Mouse (Mus musculus) brain, embryonic 14.5 days (tissue): ENCODE data around the gene Fxyd4. TPM values are rescaled to one million over a fixed set of nuclear protein-coding genes. Genes with fewer than 3 reads are reported as not detected.

Experiments
- DNase-seq: peaks from one replicate; pipeline ENCODE4 v3.0.0-alpha.2; 2011; ENCODE audit warnings: low read depth
- CTCF ChIP-seq: fragments of 200-500 bp; IDR thresholded peaks from 2 replicates; pipeline ENCODE4 v1.5.1; 2012; ENCODE audit warnings: inconsistent platforms, mild to moderate bottlenecking, moderate library complexity, borderline replicate concordance; ENCODE audit not compliant: insufficient read depth, insufficient read length; ENCODE audit errors: extremely low read depth
- POLR2A ChIP-seq: fragments of 200-500 bp; IDR thresholded peaks from 2 replicates; pipeline ENCODE4 v1.6.1; 2012; ENCODE audit warnings: mild to moderate bottlenecking, inconsistent platforms, borderline replicate concordance; ENCODE audit not compliant: poor library complexity, insufficient read depth, insufficient read length, severe bottlenecking; ENCODE audit errors: extremely low read depth
- polyA plus RNA-seq: library from polyadenylated mRNA; depleted of rRNA; stranded (reverse); fragments of >200 nt; gene quantifications from 2 replicates; pipeline ENCODE4 v1.2.3, GENCODE M21; 2012

The Fxyd4 gene
- polyA plus RNA-seq, 1 experiment, result not detected

DNA sequence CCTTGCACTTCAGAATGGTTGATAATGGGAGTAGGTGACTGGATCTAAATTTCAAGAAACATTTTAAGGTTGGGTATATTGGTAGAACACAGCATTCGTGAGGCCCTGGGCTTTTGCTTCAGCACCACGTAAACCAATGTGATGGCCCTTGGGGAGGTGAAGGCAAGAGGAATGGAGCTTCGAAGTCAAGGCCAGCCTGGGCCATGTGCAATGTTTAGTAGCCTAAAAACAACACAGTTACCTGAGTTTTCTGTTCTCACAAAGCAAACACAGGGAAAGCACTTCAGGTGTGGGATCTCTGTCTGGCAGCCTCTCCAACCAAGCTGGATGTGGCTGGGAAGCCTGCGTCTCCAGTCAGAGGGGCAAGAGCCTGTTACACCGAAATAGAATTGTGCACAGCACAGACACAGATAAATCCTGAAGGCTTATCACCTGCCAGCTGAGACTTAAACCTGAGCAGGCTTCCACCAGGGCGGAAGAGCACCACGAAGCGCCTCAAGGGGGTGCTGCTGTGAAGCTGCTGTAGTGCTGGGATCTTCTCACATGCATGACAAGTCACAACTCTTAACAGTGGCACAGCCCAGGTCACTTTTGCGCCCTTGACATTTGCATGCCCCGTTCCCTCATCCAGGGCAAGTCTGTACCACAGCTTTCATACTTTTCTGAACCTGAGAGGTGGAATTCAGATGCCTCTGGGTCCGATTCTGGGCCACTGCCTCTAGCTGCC lies 5.0 kb downstream of the Fxyd4 start:
- peak; percentile 30 for DNase-seq
- TF ChIP-seq POLR2A (no peak), CTCF (peak; percentile 39; the same call in 1 of the 2 replicates)

DNA sequence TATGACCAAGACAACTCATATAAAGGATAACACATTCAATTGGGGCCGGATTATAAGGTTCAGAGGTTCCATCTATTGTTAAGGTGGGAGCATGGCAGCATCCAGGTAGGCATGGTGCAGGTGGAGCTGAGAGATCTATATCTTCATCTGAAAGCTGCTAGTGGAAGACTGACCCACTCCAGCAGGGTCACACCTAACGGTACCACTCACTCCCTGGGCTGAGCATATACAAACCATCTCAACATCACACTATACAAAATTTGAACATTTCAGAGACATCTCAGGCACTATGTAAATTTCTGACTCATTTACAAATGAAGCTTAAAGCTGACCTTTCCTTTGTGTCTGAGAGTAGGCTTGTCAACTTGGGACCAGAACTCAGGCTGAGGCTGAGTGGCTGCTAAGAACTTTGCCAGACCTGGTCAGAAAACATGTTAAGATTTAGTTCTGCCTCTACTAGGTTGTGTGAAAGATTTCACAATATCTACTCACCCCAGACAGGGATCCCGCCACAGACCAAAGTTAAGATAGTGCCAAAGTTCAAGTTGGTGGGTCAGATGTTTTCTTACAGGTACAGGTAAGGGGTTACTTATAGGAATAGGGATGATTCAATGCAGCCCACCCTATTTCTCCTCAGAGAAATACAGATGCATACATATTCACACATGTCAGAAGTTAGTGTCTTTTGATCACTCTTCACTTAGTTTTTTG lies 7.4 kb downstream of the Fxyd4 start:
- DNase-seq, result no peak
- no peak for TF ChIP-seq CTCF
- TF ChIP-seq POLR2A, result no peak

DNA sequence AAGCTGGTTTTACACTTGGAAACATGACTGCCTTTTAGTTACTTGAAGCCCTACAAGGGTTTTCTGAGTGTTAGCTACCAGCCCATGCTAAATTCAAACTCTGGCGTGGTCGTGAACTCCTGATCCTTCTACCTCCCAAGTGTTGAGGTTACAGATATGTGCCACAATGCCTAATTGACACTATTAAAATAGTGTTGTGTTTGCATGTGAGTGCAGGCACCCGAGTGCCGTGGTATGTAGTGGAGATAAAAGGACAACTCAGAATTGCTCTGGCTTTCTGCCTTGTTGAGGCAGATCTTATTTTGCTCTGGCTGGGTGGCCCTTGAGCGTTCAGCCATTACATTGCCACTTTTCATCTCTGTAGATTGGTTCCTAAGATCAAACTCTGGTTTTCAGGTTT lies 8.7 kb downstream of the Fxyd4 start:
- TF ChIP-seq POLR2A (no peak), CTCF (no peak)

DNA sequence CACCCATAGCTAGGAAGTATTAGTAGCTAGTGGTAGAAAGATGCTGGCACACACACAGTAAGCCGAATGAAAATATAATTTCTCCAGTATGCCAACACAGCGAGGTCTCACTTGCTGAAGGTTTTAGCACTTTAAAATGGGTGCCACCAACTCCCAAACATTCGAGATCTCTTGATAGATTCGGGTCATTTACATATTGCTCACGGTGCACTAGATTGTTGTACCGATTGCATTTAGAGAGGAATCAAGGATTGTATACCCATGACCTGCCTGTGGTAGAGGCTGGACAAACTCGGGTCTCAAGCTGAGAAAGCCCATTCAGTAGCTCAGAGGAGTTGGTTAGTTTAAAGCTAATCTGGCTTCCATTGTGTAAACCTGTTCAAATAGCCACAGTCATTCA lies 9.5 kb downstream of the Fxyd4 start:
- no peak for DNase-seq
- TF ChIP-seq CTCF (no peak), POLR2A (no peak)

More for the DNA sequence above, 8.7 kb downstream of the Fxyd4 start:
- DNase-seq, result no peak

DNA sequence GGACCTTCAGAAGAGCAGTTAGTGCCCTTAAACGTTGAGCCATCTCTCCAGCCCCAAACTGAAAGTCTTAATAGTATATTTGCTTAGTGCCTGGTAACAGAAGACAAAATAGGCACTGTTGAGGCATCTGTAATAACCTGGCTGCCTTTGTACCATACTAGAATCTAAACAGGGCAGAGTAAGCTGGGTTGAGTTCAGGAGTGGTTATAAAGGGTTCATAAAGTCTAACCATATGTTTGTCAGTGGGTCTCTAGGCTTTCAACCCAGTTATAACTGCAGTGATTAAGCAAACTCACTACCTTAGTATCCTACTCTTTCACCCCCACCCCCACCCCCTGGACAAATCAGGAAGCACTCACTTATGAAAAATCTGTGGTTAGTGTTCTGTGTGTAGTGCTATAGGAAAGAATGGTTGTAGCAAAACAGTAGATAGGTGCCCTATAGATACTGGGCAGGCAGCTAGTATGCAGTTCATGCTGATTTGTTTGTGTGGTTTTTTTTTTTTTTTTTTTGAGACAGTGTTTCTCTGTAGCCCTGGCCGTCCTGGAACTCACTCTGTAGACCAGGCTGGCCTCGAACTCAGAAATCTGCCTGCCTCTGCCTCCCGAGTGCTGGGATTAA lies 10.5 kb downstream of the Fxyd4 start:
- TF ChIP-seq POLR2A (no peak), CTCF (no peak)
- no peak for DNase-seq

DNA sequence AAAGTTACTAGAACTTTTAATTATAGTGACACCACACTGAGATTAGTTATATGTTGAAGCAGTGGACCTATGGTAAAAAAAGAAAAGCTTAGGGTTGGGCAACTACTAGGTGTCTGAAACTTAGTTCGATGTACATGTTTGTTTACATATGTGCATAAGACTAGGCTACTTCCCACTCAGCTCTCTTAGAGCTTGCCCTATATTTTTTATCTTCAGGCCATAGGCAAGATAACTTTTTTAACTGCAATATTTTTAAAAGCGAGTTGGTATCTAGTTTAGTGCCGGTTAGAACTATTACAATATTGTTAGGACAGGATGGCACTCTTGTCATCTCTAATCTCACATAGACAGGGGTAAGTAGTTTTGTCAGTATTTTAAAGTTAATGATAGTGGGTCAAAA lies 15.5 kb downstream of the Fxyd4 start:
- TF ChIP-seq POLR2A (no peak), CTCF (no peak)
- no peak for DNase-seq

DNA sequence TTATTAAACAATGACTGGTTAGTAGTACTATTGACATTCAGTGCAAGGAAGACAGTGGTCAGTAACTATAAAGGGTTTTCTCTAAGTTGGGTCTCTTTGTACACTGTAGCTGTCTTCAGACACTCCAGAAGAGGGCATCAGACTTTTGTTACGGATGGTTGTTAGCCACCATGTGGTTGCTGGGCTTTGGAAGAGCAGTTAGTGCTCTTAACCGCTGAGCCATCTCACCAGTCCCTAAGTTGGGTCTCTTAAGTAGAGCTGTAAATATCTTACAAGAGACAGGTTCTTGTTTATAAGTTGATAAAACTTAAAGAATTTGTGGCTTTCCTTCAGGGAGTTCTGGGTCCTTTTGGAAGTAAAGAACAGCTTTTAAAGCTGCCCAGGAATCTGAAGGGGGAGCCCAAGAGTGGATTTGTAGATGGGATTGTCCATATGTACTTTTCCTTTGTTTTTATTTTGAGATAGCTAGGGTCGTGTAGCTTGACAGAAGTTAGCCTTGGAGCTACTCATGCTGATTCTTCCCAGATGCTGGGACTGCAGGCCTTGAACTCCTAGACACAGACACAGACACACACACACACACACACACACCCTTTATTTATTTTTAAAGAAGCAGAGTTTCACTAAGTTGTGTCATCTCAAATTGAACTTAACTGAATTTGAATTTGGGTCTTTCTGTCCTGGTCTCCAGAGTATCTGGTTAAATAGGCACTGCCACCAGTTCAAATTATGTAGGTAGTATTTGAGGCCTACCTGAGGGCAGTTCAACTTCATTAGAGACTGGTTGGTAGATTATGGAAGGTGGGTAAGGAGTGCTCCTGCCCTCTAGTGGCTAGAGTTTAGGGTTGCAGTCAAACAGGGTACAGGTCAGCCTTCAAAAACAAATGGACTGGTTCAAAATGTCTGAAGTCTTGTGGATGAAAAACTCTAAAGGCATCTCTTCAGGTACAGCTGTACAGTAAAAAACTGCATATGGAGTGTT lies 16.5 kb downstream of the Fxyd4 start:
- peak; percentile 75; the same call in 1 of the 2 replicates for TF ChIP-seq CTCF
- no peak for TF ChIP-seq POLR2A
- peak; percentile 61 for DNase-seq

DNA sequence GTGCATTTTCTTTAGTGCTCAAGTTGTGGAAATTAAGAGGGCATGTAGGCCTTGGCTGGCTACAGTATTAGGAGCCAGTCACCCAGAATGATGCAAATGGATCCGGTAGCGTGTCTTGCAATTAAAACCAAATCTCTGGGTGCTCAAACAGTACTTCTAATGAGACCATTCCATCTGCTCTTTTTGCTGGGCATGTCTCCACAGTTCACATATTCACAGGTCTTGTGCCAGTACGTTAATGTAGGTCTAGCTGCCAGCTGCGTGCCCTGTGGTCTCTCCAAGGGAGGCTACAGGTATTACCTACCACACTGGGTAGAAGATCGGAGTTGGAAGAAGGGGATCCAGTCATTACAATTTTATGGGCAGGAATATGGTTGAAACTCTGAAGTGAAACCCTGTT lies 19.4 kb downstream of the Fxyd4 start:
- peak; percentile 77 for DNase-seq
- TF ChIP-seq POLR2A (no peak), CTCF (no peak)

DNA sequence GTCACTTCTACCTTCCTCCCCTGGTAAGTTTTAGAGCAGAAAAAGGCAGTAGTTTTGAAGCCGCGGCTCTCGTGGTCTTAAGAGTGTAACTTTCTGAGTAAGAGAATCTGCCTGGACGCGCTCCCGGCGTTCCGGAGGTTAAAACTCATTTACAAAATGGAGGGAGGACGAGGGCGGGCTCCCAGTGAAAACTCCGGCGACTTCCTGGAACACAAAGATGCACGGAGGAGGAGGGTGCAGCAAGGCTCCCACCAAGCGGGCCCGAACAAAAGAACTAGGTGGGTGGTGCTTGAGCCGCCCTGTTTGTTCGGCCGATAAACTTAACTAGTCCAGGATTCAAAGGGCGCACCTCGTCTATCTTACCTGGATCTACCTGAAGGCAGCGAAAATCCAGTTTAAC lies 19.9 kb downstream of the Fxyd4 start:
- DNase-seq, result peak; percentile 82
- TF ChIP-seq CTCF (no peak), POLR2A (no peak)

DNA sequence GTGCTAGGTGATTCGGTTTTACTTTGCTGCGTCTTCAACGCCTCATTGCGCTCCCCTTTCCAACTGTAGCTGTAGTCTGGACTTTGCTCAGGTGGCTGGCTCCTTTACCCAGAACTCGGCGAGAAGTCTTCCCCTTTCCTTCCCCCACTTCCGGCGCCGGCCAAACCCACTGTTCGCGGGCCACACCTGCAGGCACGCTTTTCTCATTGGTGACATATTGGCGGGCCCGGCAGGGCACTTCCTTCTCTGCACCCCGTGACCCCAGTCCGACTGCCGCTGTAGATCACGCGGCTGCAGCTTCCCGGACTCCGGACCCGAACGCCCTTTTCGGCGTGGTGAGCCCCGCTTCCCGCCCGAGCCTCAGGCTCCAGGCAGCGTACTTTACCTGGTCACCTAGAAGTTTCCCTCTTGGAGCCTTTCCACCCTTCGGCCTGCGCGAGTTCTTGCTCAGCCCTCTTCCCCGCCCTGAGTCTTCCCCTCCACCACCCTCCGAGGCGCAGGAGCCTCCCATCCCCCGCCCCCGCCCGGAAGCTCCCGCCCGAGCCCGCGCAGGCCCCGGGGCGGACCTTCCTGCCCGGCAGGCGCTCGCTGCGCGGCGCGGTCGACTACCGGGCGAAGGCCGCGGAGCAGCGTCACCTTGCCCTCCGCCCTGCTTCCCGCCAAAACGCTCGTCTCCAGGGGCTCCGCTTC lies 20.6 kb downstream of the Fxyd4 start:
- DNase-seq, result peak; percentile 86
- TF ChIP-seq CTCF, result no peak
- TF ChIP-seq POLR2A, result peak; percentile 80
